In genomic region chr5:76429441-76429840, GRCm38 (mm10) we compare ENCODE assay signal across 32 mouse cellular contexts. TPM values are rescaled to one million over a fixed set of nuclear protein-coding genes. Genes with fewer than 3 reads are reported as not detected.
DNase-seq lines count a peak whose midpoint lies in the region; ATAC-seq and TF ChIP-seq lines count a peak whose summit lies in the region.
"Had no signal": no experiment of that assay in that cellular context is flagged by ENCODE, and none has a peak within 500 bp of the region (broad histone marks: within the 10 kb centered on the region; RNA-seq: fewer than 3 reads in every experiment).

No protein-coding gene starts in this region.

- no peaks in the 10 kb centered on the region for H3K27me3 ChIP-seq in hindbrain, embryonic 16.5 days (replicated peaks; ENCODE audit: control insufficient read depth, insufficient read depth, low read length)
- no peaks in the 10 kb centered on the region for H3K27me3 ChIP-seq in hindbrain, embryonic 12.5 days
- no peaks in the 10 kb centered on the region for H3K27me3 ChIP-seq in CH12.LX (replicated peaks)
- no peaks in the 10 kb centered on the region for H3K27me3 ChIP-seq in heart, adult 2 months (ENCODE audit: control insufficient read depth, insufficient read depth, low read length)
- H3K27me3 ChIP-seq in stomach, postnatal 0 days (ENCODE audit: control insufficient read depth, insufficient read depth, low read length): no peaks in the 10 kb centered on the region
- H3K27me3 ChIP-seq: liver, embryonic 15.5 days; lung, embryonic 15.5 days; stomach, embryonic 15.5 days had no signal

- no peak overlapping the region for H3K4me2 ChIP-seq in hindbrain, embryonic 16.5 days (ENCODE audit: low read length)
- no peak overlapping the region for H3K4me2 ChIP-seq in hindbrain, embryonic 12.5 days (replicated peaks)
- no peak overlapping the region for H3K4me2 ChIP-seq in CH12.LX (ENCODE audit: insufficient read depth, low read depth, poor library complexity, severe bottlenecking)
- no peak overlapping the region for H3K4me2 ChIP-seq in stomach, postnatal 0 days (replicated peaks; ENCODE audit: low read depth)
- H3K4me2 ChIP-seq: liver, embryonic 15.5 days; lung, embryonic 15.5 days; stomach, embryonic 15.5 days had no signal

- no peaks in the 10 kb centered on the region for H3K79me2 ChIP-seq in CH12.LX (replicated peaks; ENCODE audit: control insufficient read depth, extremely low read depth, insufficient read depth, poor library complexity, severe bottlenecking)
- no peaks in the 10 kb centered on the region for H3K79me2 ChIP-seq in heart, adult 2 months (replicated peaks; ENCODE audit: control insufficient read depth, insufficient read depth, low read length)

- TF ChIP-seq POLR2A in CH12.LX (IDR thresholded peaks at IDR 0.05; ENCODE audit: low read depth, low read length): no peak
- no peak for TF ChIP-seq POLR2A in brain, embryonic 14.5 days (IDR thresholded peaks at IDR 0.05; ENCODE audit: borderline replicate concordance, extremely low read depth, insufficient read depth, insufficient read length, poor library complexity, severe bottlenecking)
- TF ChIP-seq POLR2A in heart, adult 2 months (IDR thresholded peaks at IDR 0.05; ENCODE audit: insufficient read depth, low read depth, low read length): no peak

- WGBS in hindbrain, embryonic 16.5 days: 66% methylated on average over 5 of the region's 5 CpGs
- 67% methylated on average over 5 of the region's 5 CpGs for WGBS in hindbrain, embryonic 12.5 days
- 80% methylated on average over 5 of the region's 5 CpGs for WGBS in heart, adult 2 months
- WGBS in stomach, postnatal 0 days: 61% methylated on average over 5 of the region's 5 CpGs

- TF ChIP-seq EP300 in CH12.LX (IDR thresholded peaks at IDR 0.05; ENCODE audit: low read length): no peak
- no peak for TF ChIP-seq EP300 in heart, adult 2 months (IDR thresholded peaks at IDR 0.05; ENCODE audit: insufficient read depth, low read depth, low read length)
- TF ChIP-seq EP300 in stomach, postnatal 0 days (optimal IDR thresholded peaks at IDR 0.05): no peak

- intact Hi-C loops in heart, adult 2 months (cut with DNase I): no loop called here

- no peak for TF ChIP-seq CTCF in CH12.LX (conservative IDR thresholded peaks at IDR 0.05 in 1 of 2, IDR thresholded peaks at IDR 0.05 in 1 of 2; ENCODE audit: low read depth in 2 of 2, low read length in 2 of 2)
- no peak for TF ChIP-seq CTCF in brain, embryonic 14.5 days (IDR thresholded peaks at IDR 0.05; ENCODE audit: borderline replicate concordance, extremely low read depth, insufficient read depth, insufficient read length)
- TF ChIP-seq CTCF in heart, adult 2 months (IDR thresholded peaks at IDR 0.05): no peak
- TF ChIP-seq CTCF in stomach, postnatal 0 days (IDR thresholded peaks at IDR 0.05; ENCODE audit: low read depth): no peak

- peak; percentile 68 for ATAC-seq in hindbrain, embryonic 16.5 days
- ATAC-seq in hindbrain, embryonic 12.5 days (ENCODE audit: low FRiP score): no peak
- no peak for ATAC-seq in stomach, postnatal 0 days (ENCODE audit: low FRiP score, low TSS enrichment)
- ATAC-seq: forebrain, embryonic 16.5 days; inflammation-experienced regulatory T-cells, adult 6 months had no signal

- peaks cover 2% of the 10 kb centered on the region; the same call in 1 of the 2 replicates for H3K9me3 ChIP-seq in hindbrain, embryonic 16.5 days (ENCODE audit: control insufficient read depth, low read length)
- H3K9me3 ChIP-seq in hindbrain, embryonic 12.5 days (replicated peaks): peaks cover 4% of the 10 kb centered on the region; the same call in 1 of the 2 replicates
- no peaks in the 10 kb centered on the region for H3K9me3 ChIP-seq in CH12.LX (replicated peaks; ENCODE audit: low read length)
- H3K9me3 ChIP-seq in stomach, postnatal 0 days (ENCODE audit: control insufficient read depth, low read length): no peaks in the 10 kb centered on the region
- H3K9me3 ChIP-seq: forebrain, embryonic 10.5 days; G1E; liver, embryonic 15.5 days; lung, embryonic 15.5 days; stomach, embryonic 15.5 days had no signal

- H3K36me3 ChIP-seq in hindbrain, embryonic 16.5 days (ENCODE audit: control insufficient read depth, insufficient read depth, low read length): no peaks in the 10 kb centered on the region
- no peaks in the 10 kb centered on the region for H3K36me3 ChIP-seq in hindbrain, embryonic 12.5 days
- H3K36me3 ChIP-seq in CH12.LX (replicated peaks in 1 of 2; ENCODE audit: control insufficient read depth in 1 of 2, insufficient read depth in 1 of 2, low read length in 1 of 2): no peaks in the 10 kb centered on the region
- no peaks in the 10 kb centered on the region for H3K36me3 ChIP-seq in heart, adult 2 months (ENCODE audit: control insufficient read depth, insufficient read depth, low read length)
- H3K36me3 ChIP-seq in stomach, postnatal 0 days (ENCODE audit: control insufficient read depth, insufficient read depth, low read length): no peaks in the 10 kb centered on the region
- H3K36me3 ChIP-seq: forebrain, embryonic 10.5 days; G1E; liver, embryonic 15.5 days; lung, embryonic 15.5 days; stomach, embryonic 15.5 days had no signal

- no peak overlapping the region for H3K4me3 ChIP-seq in hindbrain, embryonic 16.5 days (ENCODE audit: low read length)
- H3K4me3 ChIP-seq in hindbrain, embryonic 12.5 days: no peak overlapping the region
- H3K4me3 ChIP-seq in CH12.LX (replicated peaks in 1 of 3; ENCODE audit: low read depth in 2 of 3, low read length in 2 of 3, poor library complexity in 1 of 3): no peak overlapping the region
- H3K4me3 ChIP-seq in heart, adult 2 months: no peak overlapping the region
- no peak overlapping the region for H3K4me3 ChIP-seq in stomach, postnatal 0 days (ENCODE audit: low read depth, low read length)
- H3K4me3 ChIP-seq: forebrain, embryonic 10.5 days; left cerebral cortex, adult 2 months; liver, embryonic 15.5 days; lung, embryonic 15.5 days; megakaryocyte, embryonic 14.5 days; stomach, embryonic 15.5 days had no signal

- dilution Hi-C loops in CH12.LX (cut with MboI; ENCODE audit: extremely low pct_ligation_motif_present, extremely low pct_unique_long_range_greater_than_20kb, low sequenced_read_pairs): no loop called here

- no peaks in the 10 kb centered on the region for H3K4me1 ChIP-seq in hindbrain, embryonic 16.5 days (ENCODE audit: control insufficient read depth, insufficient read depth, low read depth, low read length)
- H3K4me1 ChIP-seq in hindbrain, embryonic 12.5 days: no peaks in the 10 kb centered on the region
- no peaks in the 10 kb centered on the region for H3K4me1 ChIP-seq in CH12.LX (ENCODE audit: control insufficient read depth in 1 of 2, insufficient read depth in 2 of 2)
- H3K4me1 ChIP-seq in heart, adult 2 months (ENCODE audit: control insufficient read depth, insufficient read depth, low read length): no peaks in the 10 kb centered on the region
- H3K4me1 ChIP-seq in stomach, postnatal 0 days (replicated peaks; ENCODE audit: control insufficient read depth, insufficient read depth): no peaks in the 10 kb centered on the region
- H3K4me1 ChIP-seq: forebrain, embryonic 10.5 days; liver, embryonic 15.5 days; lung, embryonic 15.5 days; megakaryocyte, embryonic 14.5 days; stomach, embryonic 15.5 days had no signal

- in situ Hi-C loops in CH12.LX (cut with MboI; ENCODE audit: low pct_ligation_motif_present, low pct_unique_long_range_greater_than_20kb, low sequenced_read_pairs): no loop called here

- H3K9ac ChIP-seq in hindbrain, embryonic 16.5 days (ENCODE audit: low read depth, low read length): no peak overlapping the region
- no peak overlapping the region for H3K9ac ChIP-seq in hindbrain, embryonic 12.5 days
- no peak overlapping the region for H3K9ac ChIP-seq in CH12.LX (ENCODE audit: insufficient read depth, low read depth)
- H3K9ac ChIP-seq in heart, adult 2 months (ENCODE audit: low read depth, low read length): no peak overlapping the region
- no peak overlapping the region for H3K9ac ChIP-seq in stomach, postnatal 0 days (ENCODE audit: low read length)
- H3K9ac ChIP-seq: liver, embryonic 15.5 days; lung, embryonic 15.5 days; stomach, embryonic 15.5 days had no signal

- no peak for DNase-seq in CH12.LX (ENCODE audit: extremely low read depth)
- DNase-seq in brain, embryonic 14.5 days (ENCODE audit: low read depth): peak; percentile 34
- peak; percentile 47 for DNase-seq in mesoderm, embryonic 11.5 days (ENCODE audit: low read depth, low spot score)
- no peak for DNase-seq in heart, adult 2 months
- no peak for DNase-seq in stomach, postnatal 0 days (ENCODE audit: low spot score)
- DNase-seq: adrenal gland, adult 2 months; cerebellum, adult 18-20 months; cerebellum, postnatal 14 days; gastrocnemius, postnatal 25 days; heart, postnatal 36 days; kidney, adult 2 months; liver; lung, postnatal 36 days; right cerebral cortex, adult 18-20 months; thymus, adult 18-20 months had no signal

- TF ChIP-seq RAD21 in CH12.LX (IDR thresholded peaks at IDR 0.05; ENCODE audit: low read depth, low read length): no peak

- H3K27ac ChIP-seq in hindbrain, embryonic 16.5 days (ENCODE audit: low read depth, low read length): no peak overlapping the region
- H3K27ac ChIP-seq in hindbrain, embryonic 12.5 days: no peak overlapping the region
- no peak overlapping the region for H3K27ac ChIP-seq in CH12.LX (ENCODE audit: insufficient read depth, low read depth)
- H3K27ac ChIP-seq in heart, adult 2 months: no peak overlapping the region
- H3K27ac ChIP-seq in stomach, postnatal 0 days (replicated peaks): no peak overlapping the region
- H3K27ac ChIP-seq: forebrain, embryonic 10.5 days; kidney, postnatal 0 days; left cerebral cortex, adult 2 months; liver, embryonic 15.5 days; lung, embryonic 15.5 days; stomach, embryonic 15.5 days had no signal

TF ChIP-seq in CH12.LX, 34 proteins besides CTCF, POLR2A, EP300 and RAD21:
- TF ChIP-seq ZNF384 (IDR thresholded peaks at IDR 0.05; ENCODE audit: low read depth, low read length): peak; percentile 52
- TF ChIP-seq ELF1 (IDR thresholded peaks at IDR 0.05; ENCODE audit: low read depth, low read length): no peak

RNA-seq across cellular contexts. Expression of gene Gm7271, which starts 54.4 kb away (rescaled TPM):
- polyA plus RNA-seq in hindbrain, embryonic 16.5 days (2015; fragmentation: Nextera tagmentation; extraction: Ambion mirVana): 0.86 and 1.2 TPM in 2 replicates
- 0.70 and 3.2 TPM in 2 replicates for polyA plus RNA-seq in hindbrain, embryonic 12.5 days (2016; fragmentation: Nextera tagmentation; extraction: Ambion mirVana)
- not detected in 2 replicates for total RNA-seq in CH12.LX (2012; rRNA removed)
- not detected in 2 replicates for total RNA-seq in CH12.LX (2014; rRNA removed)
- not detected in 2 replicates for polyA plus RNA-seq in CH12.LX (2012; ENCODE audit: insufficient read length, low read depth)
- 0.27 TPM in 1 of 2 replicates, not detected in the other for polyA plus RNA-seq in brain, embryonic 14.5 days (2012; rRNA removed)
- not detected for total RNA-seq in heart, adult 2 months (2021)
- polyA plus RNA-seq in heart, adult 2 months (2012; rRNA removed): not detected in 2 replicates
- not detected in 2 replicates for polyA plus RNA-seq in stomach, postnatal 0 days (2015; fragmentation: Nextera tagmentation; extraction: Ambion mirVana)
- total RNA-seq: adrenal gland, adult 2 months; adrenal gland, postnatal 4 days; G1E; gastrocnemius, postnatal 25 days; heart, adult 8-10 months; heart, postnatal 36 days; layer of hippocampus, postnatal 10 days; left cerebral cortex, adult 2 months; left cerebral cortex, postnatal 36 days had no signal
- polyA plus RNA-seq: adrenal gland, adult 2 months; forebrain, embryonic 10.5 days; forebrain, embryonic 16.5 days; G1E; heart, embryonic 14.5 days; inflammation-experienced regulatory T-cells, adult 6 months; kidney, adult 2 months; kidney, postnatal 0 days; liver, embryonic 15.5 days; lung, embryonic 15.5 days; stomach, embryonic 15.5 days had no signal

Comparison
In these comparisons a context has a peak if more than half of its experiments do, and no peak if none do; other contexts are left out.
1. DNase-seq: peak in brain, embryonic 14.5 days (single experiment) and mesoderm, embryonic 11.5 days (single experiment); none in CH12.LX (single experiment), heart, adult 2 months (0 of 2) and stomach, postnatal 0 days (single experiment).